16 mouse cellular contexts compared by ENCODE assay signal in the genomic region with DNA sequence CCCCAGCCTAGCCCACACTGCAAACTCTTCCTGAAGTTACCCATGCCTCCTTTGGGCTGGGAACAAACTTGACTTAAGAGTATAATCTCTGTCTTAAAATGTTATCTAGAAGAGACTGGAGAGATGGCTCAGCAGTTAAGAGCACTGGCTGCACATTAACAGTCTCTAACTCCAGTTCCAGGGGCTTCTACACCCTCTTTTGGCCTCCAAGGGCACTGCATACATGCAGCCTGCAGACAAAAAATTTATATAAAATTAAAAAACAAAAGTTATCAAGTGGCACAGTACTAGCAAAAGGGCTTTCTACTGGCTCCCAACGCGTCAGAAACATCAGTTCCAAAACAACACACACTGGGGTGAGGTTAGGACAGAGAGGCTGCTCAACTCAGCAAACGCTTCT. TPM values are rescaled to one million over a fixed set of nuclear protein-coding genes. Genes with fewer than 3 reads are reported as not detected.
DNase-seq lines count a peak whose midpoint lies in the region; ATAC-seq and TF ChIP-seq lines count a peak whose summit lies in the region.
"Had no signal": no experiment of that assay in that cellular context is flagged by ENCODE, and none has a peak within 500 bp of the region (broad histone marks: within the 10 kb centered on the region; RNA-seq: fewer than 3 reads in every experiment).

No protein-coding gene starts in this region.

- 30% methylated on average over 3 of the region's 3 CpGs for WGBS in kidney, adult 2 months
- 88% methylated on average over 3 of the region's 3 CpGs for WGBS in midbrain, embryonic 13.5 days
- 88% methylated on average over 3 of the region's 3 CpGs for WGBS in midbrain, postnatal 0 days
- WGBS in liver, embryonic 13.5 days (ENCODE audit: insufficient replicate concordance): 80% methylated on average over 3 of the region's 3 CpGs

- no peaks in the 10 kb centered on the region for H3K27me3 ChIP-seq in kidney, adult 2 months (replicated peaks; ENCODE audit: control insufficient read depth, insufficient read depth, low read length)
- no peaks in the 10 kb centered on the region for H3K27me3 ChIP-seq in midbrain, embryonic 13.5 days
- no peaks in the 10 kb centered on the region for H3K27me3 ChIP-seq in midbrain, postnatal 0 days (ENCODE audit: insufficient read depth, low read length)
- H3K27me3 ChIP-seq in liver, embryonic 13.5 days: no peaks in the 10 kb centered on the region

- no peak overlapping the region for H3K9ac ChIP-seq in midbrain, embryonic 13.5 days (replicated peaks)
- H3K9ac ChIP-seq in midbrain, postnatal 0 days (replicated peaks; ENCODE audit: low read length, poor library complexity, severe bottlenecking): no peak overlapping the region
- H3K9ac ChIP-seq in liver, embryonic 13.5 days: peak overlapping the region; percentile 13; the same call in 1 of the 2 replicates

- H3K4me3 ChIP-seq in gastrocnemius, adult 2 months: peak overlapping the region; percentile 26; the same call in 1 of the 2 replicates
- no peak overlapping the region for H3K4me3 ChIP-seq in kidney, adult 2 months (ENCODE audit: insufficient read depth, low read depth, low read length)
- no peak overlapping the region for H3K4me3 ChIP-seq in midbrain, embryonic 13.5 days (replicated peaks)
- H3K4me3 ChIP-seq in midbrain, postnatal 0 days (ENCODE audit: low read depth, low read length): no peak overlapping the region
- H3K4me3 ChIP-seq in liver, embryonic 13.5 days (replicated peaks): no peak overlapping the region

- no peak for ATAC-seq in midbrain, embryonic 13.5 days
- ATAC-seq in midbrain, postnatal 0 days (ENCODE audit: low FRiP score): no peak
- ATAC-seq in liver, embryonic 13.5 days (ENCODE audit: low read depth): no peak
- ATAC-seq: inflammation-experienced regulatory T-cells, adult 6 months had no signal

- DNase-seq in gastrocnemius, adult 2 months: no peak
- DNase-seq in gastrocnemius, postnatal 4 days (ENCODE audit: low spot score in 2 of 2): no peak
- DNase-seq in kidney, adult 2 months: peak; percentile 39
- no peak for DNase-seq in kidney, adult 11 months
- DNase-seq in midbrain, postnatal 0 days (ENCODE audit: low spot score): no peak
- DNase-seq in liver, embryonic 13.5 days: no peak
- DNase-seq in ovary, postnatal 10 days (ENCODE audit: low spot score): no peak
- DNase-seq: cerebellum, adult 2 months; lung, adult 18-20 months; right cerebral cortex, postnatal 14 days had no signal

- peaks cover 56% of the 10 kb centered on the region for H3K4me1 ChIP-seq in kidney, adult 2 months (ENCODE audit: control insufficient read depth, insufficient read depth, low read length)
- H3K4me1 ChIP-seq in midbrain, embryonic 13.5 days (replicated peaks): peaks cover 53% of the 10 kb centered on the region
- peaks cover 17% of the 10 kb centered on the region for H3K4me1 ChIP-seq in midbrain, postnatal 0 days (ENCODE audit: insufficient read depth, low read length)
- H3K4me1 ChIP-seq in liver, embryonic 13.5 days (replicated peaks): peaks cover 87% of the 10 kb centered on the region

- H3K9me3 ChIP-seq in midbrain, embryonic 13.5 days: no peaks in the 10 kb centered on the region
- H3K9me3 ChIP-seq in midbrain, postnatal 0 days (ENCODE audit: low read length): no peaks in the 10 kb centered on the region
- no peaks in the 10 kb centered on the region for H3K9me3 ChIP-seq in liver, embryonic 13.5 days (replicated peaks)

- peak; percentile 56 for TF ChIP-seq CTCF in gastrocnemius, adult 2 months (IDR thresholded peaks at IDR 0.05)
- TF ChIP-seq CTCF in kidney, adult 2 months (conservative IDR thresholded peaks at IDR 0.05; ENCODE audit: insufficient read depth, insufficient read length, low read depth, low read length): no peak
- no peak for TF ChIP-seq CTCF in midbrain, postnatal 0 days (IDR thresholded peaks at IDR 0.05)

- TF ChIP-seq POLR2A in kidney, adult 2 months (IDR thresholded peaks at IDR 0.05; ENCODE audit: low read depth, low read length): no peak

- peak overlapping the region; percentile 100 for H3K27ac ChIP-seq in gastrocnemius, adult 2 months
- no peak overlapping the region for H3K27ac ChIP-seq in kidney, adult 2 months (ENCODE audit: insufficient read depth, low read depth, low read length)
- H3K27ac ChIP-seq in midbrain, embryonic 13.5 days: no peak overlapping the region
- no peak overlapping the region for H3K27ac ChIP-seq in midbrain, postnatal 0 days (ENCODE audit: low read depth, low read length)
- H3K27ac ChIP-seq in liver, embryonic 13.5 days: peak overlapping the region; percentile 34; the same call in 1 of the 2 replicates

- H3K4me2 ChIP-seq in midbrain, embryonic 13.5 days (replicated peaks): peak overlapping the region; percentile 80
- H3K4me2 ChIP-seq in midbrain, postnatal 0 days (ENCODE audit: low read depth, low read length, poor library complexity, severe bottlenecking): no peak overlapping the region
- H3K4me2 ChIP-seq in liver, embryonic 13.5 days: no peak overlapping the region

- intact Hi-C loops in gastrocnemius, adult 2 months (cut with DNase I): loop anchor here (10.0 kb wide), 1 partner anchor 83 kb away; no protein-coding TSS in a partner anchor

- peaks cover 5% of the 10 kb centered on the region; the same call in 1 of the 2 replicates for H3K36me3 ChIP-seq in kidney, adult 2 months (ENCODE audit: control insufficient read depth, insufficient read depth, low read length)
- H3K36me3 ChIP-seq in midbrain, embryonic 13.5 days: peaks cover 30% of the 10 kb centered on the region
- H3K36me3 ChIP-seq in midbrain, postnatal 0 days (ENCODE audit: insufficient read depth, low read length): peaks cover 8% of the 10 kb centered on the region
- H3K36me3 ChIP-seq in liver, embryonic 13.5 days: peaks cover 48% of the 10 kb centered on the region

RNA-seq across cellular contexts. Expression of gene Csnk1d, which starts 3.5 kb away (rescaled TPM):
- 10 to 100 TPM; 50.0 to 53.7 TPM for total RNA-seq in gastrocnemius, adult 2 months (2021)
- total RNA-seq in gastrocnemius, postnatal 4 days (2021): 100 to 1,000 TPM in 1 of 2 experiments, 10 to 100 TPM in 1; 85.4 to 111 TPM
- 63.3 and 71.0 TPM in 2 replicates for polyA plus RNA-seq in kidney, adult 2 months (2012; rRNA removed)
- polyA plus RNA-seq in midbrain, embryonic 13.5 days (2015; fragmentation: Nextera tagmentation; extraction: Ambion mirVana): 152 and 161 TPM in 2 replicates
- 116 and 122 TPM in 2 replicates for total RNA-seq in midbrain, postnatal 0 days (2014; rRNA removed)
- polyA plus RNA-seq in midbrain, postnatal 0 days (2015; fragmentation: Nextera tagmentation; extraction: Ambion mirVana): 115 TPM in 2 replicates
- 36.8 and 46.3 TPM in 2 replicates for polyA plus RNA-seq in liver, embryonic 13.5 days (2015; fragmentation: Nextera tagmentation; extraction: Ambion mirVana)

RNA-seq across cellular contexts. Expression of gene Slc16a3, which starts 39.3 kb away (rescaled TPM):
- 100 to 1,000 TPM; 295 to 479 TPM for total RNA-seq in gastrocnemius, adult 2 months (2021)
- 100 to 1,000 TPM; 151 to 160 TPM for total RNA-seq in gastrocnemius, postnatal 4 days (2021)
- 2.0 and 2.9 TPM in 2 replicates for polyA plus RNA-seq in kidney, adult 2 months (2012; rRNA removed)
- 10.1 and 14.0 TPM in 2 replicates for polyA plus RNA-seq in midbrain, embryonic 13.5 days (2015; fragmentation: Nextera tagmentation; extraction: Ambion mirVana)
- total RNA-seq in midbrain, postnatal 0 days (2014; rRNA removed): 14.6 and 20.2 TPM in 2 replicates
- 3.2 and 4.1 TPM in 2 replicates for polyA plus RNA-seq in midbrain, postnatal 0 days (2015; fragmentation: Nextera tagmentation; extraction: Ambion mirVana)
- polyA plus RNA-seq in liver, embryonic 13.5 days (2015; fragmentation: Nextera tagmentation; extraction: Ambion mirVana): 71.4 and 81.7 TPM in 2 replicates

RNA-seq across cellular contexts. Expression of gene Cd7, which starts 51.6 kb away (rescaled TPM):
- total RNA-seq in gastrocnemius, adult 2 months (2021): not detected
- not detected for total RNA-seq in gastrocnemius, postnatal 4 days (2021)
- 1.2 and 3.0 TPM in 2 replicates for polyA plus RNA-seq in kidney, adult 2 months (2012; rRNA removed)
- 0.50 TPM in 1 of 2 replicates, not detected in the other for polyA plus RNA-seq in midbrain, embryonic 13.5 days (2015; fragmentation: Nextera tagmentation; extraction: Ambion mirVana)
- total RNA-seq in midbrain, postnatal 0 days (2014; rRNA removed): not detected in 2 replicates
- polyA plus RNA-seq in midbrain, postnatal 0 days (2015; fragmentation: Nextera tagmentation; extraction: Ambion mirVana): not detected in 2 replicates
- polyA plus RNA-seq in liver, embryonic 13.5 days (2015; fragmentation: Nextera tagmentation; extraction: Ambion mirVana): 0.39 and 0.53 TPM in 2 replicates
- total RNA-seq: layer of hippocampus, adult 8-10 months; left cerebral cortex, postnatal 10 days had no signal
- polyA plus RNA-seq: erythroblast, embryonic 14.5 days; midbrain, embryonic 11.5 days had no signal

RNA-seq across cellular contexts. Expression of gene Ccdc57, which starts 54.9 kb away (rescaled TPM):
- total RNA-seq in gastrocnemius, adult 2 months (2021): 1 to 10 TPM; 3.4 to 3.6 TPM
- total RNA-seq in gastrocnemius, postnatal 4 days (2021): 1 to 10 TPM; 6.2 TPM
- polyA plus RNA-seq in kidney, adult 2 months (2012; rRNA removed): 2.9 and 3.5 TPM in 2 replicates
- polyA plus RNA-seq in midbrain, embryonic 13.5 days (2015; fragmentation: Nextera tagmentation; extraction: Ambion mirVana): 5.2 and 6.1 TPM in 2 replicates
- 6.2 and 7.2 TPM in 2 replicates for total RNA-seq in midbrain, postnatal 0 days (2014; rRNA removed)
- polyA plus RNA-seq in midbrain, postnatal 0 days (2015; fragmentation: Nextera tagmentation; extraction: Ambion mirVana): 6.8 and 7.8 TPM in 2 replicates
- polyA plus RNA-seq in liver, embryonic 13.5 days (2015; fragmentation: Nextera tagmentation; extraction: Ambion mirVana): 1.8 TPM in 2 replicates

Comparison
In these comparisons a context has a peak if more than half of its experiments do, and no peak if none do; other contexts are left out.
1. H3K27ac ChIP-seq: peak in gastrocnemius, adult 2 months (single experiment) and liver, embryonic 13.5 days (single experiment); none in kidney, adult 2 months (single experiment), midbrain, embryonic 13.5 days (single experiment) and midbrain, postnatal 0 days (single experiment).